Mouse (Mus musculus) stomach, embryonic 16.5 days (tissue): ENCODE data around the gene Ssbp3. TPM values are rescaled to one million over a fixed set of nuclear protein-coding genes. Genes with fewer than 3 reads are reported as not detected.

Experiments used
- ATAC-seq: fragments of 200-750 bp; cut with Nextera tagmentation; 2 replicates; pipeline ENCODE4 v1.8.0; 2017; ENCODE audit warnings: moderate number of reproducible peaks, moderate TSS enrichment; ENCODE audit not compliant: insufficient read depth, low FRiP score
- H3K27ac ChIP-seq: fragments of 300-500 bp; sonication (generic); 2 replicates; pipeline ENCODE4 v1.5.1; 2014; ENCODE audit warnings: low read length
- H3K27me3 ChIP-seq: fragments of 300-500 bp; sonication (generic); 2 replicates; pipeline ENCODE4 v1.6.1; 2014; ENCODE audit warnings: low read length, control low read depth, mixed read lengths; ENCODE audit not compliant: control insufficient read depth, insufficient read depth
- H3K36me3 ChIP-seq: fragments of 300-500 bp; sonication (generic); 2 replicates; pipeline ENCODE4 v1.6.1; 2014; ENCODE audit warnings: low read length; ENCODE audit not compliant: control insufficient read depth, insufficient read depth
- H3K4me1 ChIP-seq: fragments of 300-500 bp; sonication (generic); 2 replicates; pipeline ENCODE4 v1.6.1; 2014; ENCODE audit warnings: low read length, control low read depth, mixed read lengths; ENCODE audit not compliant: control insufficient read depth, insufficient read depth
- H3K4me2 ChIP-seq: fragments of 300-500 bp; sonication (generic); 2 replicates; pipeline ENCODE4 v1.6.1; 2014; ENCODE audit warnings: low read depth, low read length, mixed read lengths
- H3K4me3 ChIP-seq: fragments of 300-500 bp; sonication (generic); replicated peaks from 2 replicates; pipeline ENCODE4 v1.5.1; 2014; ENCODE audit warnings: mild to moderate bottlenecking, low read length
- H3K9ac ChIP-seq: fragments of 300-500 bp; sonication (generic); 2 replicates; pipeline ENCODE4 v1.6.1; 2014; ENCODE audit warnings: low read length
- H3K9me3 ChIP-seq: fragments of 300-500 bp; sonication (generic); replicated peaks from 2 replicates; pipeline ENCODE4 v1.6.1; 2016; ENCODE audit warnings: low read length, control low read depth; ENCODE audit not compliant: control insufficient read depth
- WGBS: fragments of 180-500 bp; shearing (Covaris S2); extraction: QIAGEN DNeasy Blood & Tissue Kit; methylation state at CpG from one replicate; pipeline ENCODE4 v1.1.7; 2014; 5-methylcytosine and 5-hydroxymethylcytosine counted together
- polyA plus RNA-seq: library from polyadenylated mRNA; unstranded; fragments of >200 nt; fragmentation: Nextera tagmentation; extraction: Ambion mirVana; gene quantifications from 2 replicates; pipeline ENCODE4 v1.2.1, GENCODE M21; 2015

Gene Ssbp3
- polyA plus RNA-seq, 1 experiment from 2014 or later: 52.8 TPM

DNA sequence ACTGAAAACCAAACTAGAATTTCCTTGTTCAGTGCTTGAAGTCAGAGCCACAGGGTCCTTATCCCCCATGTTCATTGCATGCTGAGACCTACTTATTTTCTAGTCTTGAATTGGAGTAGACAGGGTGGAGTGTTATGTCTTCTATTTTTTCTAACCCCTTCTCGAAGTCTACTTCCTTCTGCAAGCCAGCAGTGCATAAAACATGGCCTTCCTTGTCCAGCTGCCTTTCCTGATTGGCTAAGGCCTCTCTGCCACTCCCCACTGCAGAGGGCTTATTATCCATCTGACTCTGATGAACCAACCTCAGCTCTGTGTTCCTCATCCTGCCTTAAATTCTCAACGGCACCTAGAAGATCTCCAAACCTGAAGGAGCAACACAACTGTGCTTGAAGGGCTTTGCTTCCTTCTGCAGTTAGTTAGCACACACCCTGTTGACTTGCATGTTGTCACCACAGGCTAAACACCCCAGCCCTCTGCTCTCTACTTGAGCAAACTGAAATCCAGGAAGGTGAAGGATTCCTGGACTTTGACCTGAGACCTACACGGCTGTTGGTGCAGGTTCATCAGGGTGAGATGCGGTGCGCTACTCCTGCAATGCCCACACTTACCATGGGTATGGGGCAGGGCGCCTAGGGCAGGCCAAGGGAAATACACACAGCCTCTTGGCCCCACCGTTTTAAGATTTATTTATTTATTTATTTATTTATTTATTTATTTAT, 71.0 kb downstream of the Ssbp3 start:
- Histone ChIP-seq H3K4me3 (no peak overlapping the region), H3K9ac (no peak overlapping the region), H3K4me1 (peaks cover 84% of the 10 kb centered on the region), H3K27ac (peak overlapping the region; percentile 92), H3K27me3 (no peaks in the 10 kb centered on the region), H3K9me3 (no peaks in the 10 kb centered on the region), H3K4me2 (no peak overlapping the region; the same call in 1 of the 2 replicates), H3K36me3 (no peaks in the 10 kb centered on the region)
- peak; percentile 44; the same call in 1 of the 2 replicates for ATAC-seq
- 60% methylated on average over 7 of the region's 7 CpGs for WGBS

DNA sequence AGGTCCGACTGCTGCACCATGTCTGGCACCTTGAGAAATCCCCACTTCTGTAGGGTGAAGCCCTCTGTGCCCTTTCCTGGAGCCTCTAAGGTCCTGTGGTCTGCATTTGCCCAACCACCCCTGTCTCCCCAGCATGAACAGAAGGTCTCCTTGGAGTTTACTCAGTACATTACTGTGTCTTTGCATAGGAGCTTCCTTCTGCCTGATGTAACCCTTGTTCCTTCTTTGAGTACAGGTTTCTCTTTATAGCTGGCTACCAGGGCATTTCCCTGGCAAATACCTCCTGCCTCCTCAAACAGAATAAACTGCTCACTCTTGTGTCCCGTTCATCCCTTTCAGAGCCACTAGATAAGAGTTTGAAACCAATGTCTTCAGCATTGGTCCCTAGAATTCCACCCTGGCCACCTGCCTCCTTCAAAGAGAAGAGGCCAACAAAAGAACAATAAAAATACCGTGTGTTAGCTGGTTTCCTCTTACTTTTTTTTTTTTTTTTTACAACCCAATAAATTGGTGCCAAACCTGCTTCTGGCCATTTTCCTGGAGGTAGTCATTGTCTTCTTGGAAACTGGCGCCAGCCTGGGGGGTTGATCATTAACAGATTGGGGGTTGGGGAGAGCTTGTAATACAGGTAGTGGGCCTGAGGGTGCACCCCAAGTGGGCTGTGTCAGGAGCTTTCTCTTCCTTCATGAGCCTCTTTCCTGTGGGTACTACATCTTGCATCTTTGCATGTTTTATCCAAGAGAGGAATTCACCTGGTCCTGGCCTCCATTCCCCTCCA, 72.0 kb downstream of the Ssbp3 start:
- Histone ChIP-seq H3K9me3 (no peaks in the 10 kb centered on the region), H3K27ac (peak overlapping the region; percentile 92), H3K4me2 (no peak overlapping the region), H3K36me3 (no peaks in the 10 kb centered on the region), H3K4me3 (no peak overlapping the region), H3K9ac (no peak overlapping the region), H3K27me3 (no peaks in the 10 kb centered on the region), H3K4me1 (peaks cover 83% of the 10 kb centered on the region)
- WGBS: 54% methylated on average over 4 of the region's 4 CpGs
- no peak for ATAC-seq

DNA sequence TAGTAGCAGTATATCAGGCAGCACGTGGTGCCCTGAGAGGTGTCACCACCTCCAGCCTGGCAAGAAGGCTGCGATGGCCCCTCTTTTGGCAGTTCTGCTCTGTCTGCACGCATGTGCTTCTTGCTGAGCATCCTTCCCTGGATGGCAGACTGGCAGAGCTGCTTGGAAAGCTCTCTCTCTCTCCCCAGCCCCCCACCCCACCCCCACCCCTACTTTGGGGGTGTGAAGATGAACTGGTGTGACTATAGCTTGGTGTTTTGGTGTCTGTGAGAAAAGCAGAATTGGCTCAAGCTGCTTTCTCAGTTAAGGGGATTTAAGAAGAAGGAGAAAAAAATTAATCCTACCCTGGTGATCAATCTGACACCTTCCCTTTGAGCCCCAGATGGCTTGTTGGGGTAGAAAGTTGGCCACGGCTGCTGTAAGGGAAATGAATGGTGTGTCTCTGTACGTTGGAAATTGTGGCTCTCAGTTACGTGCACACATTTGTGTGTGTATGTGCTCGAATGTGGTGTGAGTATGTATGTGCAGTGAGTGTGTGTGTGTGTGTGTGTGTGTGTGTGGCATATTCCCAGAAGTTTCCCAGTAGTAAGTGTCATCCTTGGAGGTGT, 73.5 kb downstream of the Ssbp3 start:
- Histone ChIP-seq H3K36me3 (no peaks in the 10 kb centered on the region), H3K4me3 (no peak overlapping the region), H3K4me2 (no peak overlapping the region), H3K9me3 (no peaks in the 10 kb centered on the region), H3K4me1 (peaks cover 86% of the 10 kb centered on the region), H3K27me3 (no peaks in the 10 kb centered on the region), H3K9ac (no peak overlapping the region), H3K27ac (no peak overlapping the region)
- 64% methylated on average over 7 of the region's 7 CpGs for WGBS
- ATAC-seq: no peak

DNA sequence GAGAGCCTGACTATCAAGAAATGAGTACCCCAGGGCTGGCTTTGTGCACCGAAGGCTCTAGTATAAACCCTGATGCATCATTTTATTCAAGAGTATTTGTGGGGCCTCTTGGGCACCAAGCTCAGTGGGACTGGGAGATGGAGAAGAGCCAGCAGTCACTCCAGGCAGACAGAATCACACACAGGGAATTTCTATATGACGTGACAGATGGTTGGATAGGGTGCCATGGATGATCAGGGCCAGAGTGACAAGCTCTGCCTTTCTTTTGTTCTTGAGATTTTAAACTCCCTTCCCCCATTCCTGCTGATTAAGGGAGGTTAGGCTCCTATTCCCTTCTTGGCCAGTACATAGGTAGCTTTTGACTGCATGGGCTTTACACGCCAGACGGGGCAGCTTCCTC, 74.8 kb downstream of the Ssbp3 start:
- Histone ChIP-seq H3K9ac (no peak overlapping the region), H3K4me3 (no peak overlapping the region), H3K27ac (peak overlapping the region; percentile 77; the same call in 1 of the 2 replicates), H3K36me3 (no peaks in the 10 kb centered on the region), H3K9me3 (no peaks in the 10 kb centered on the region), H3K27me3 (no peaks in the 10 kb centered on the region), H3K4me2 (no peak overlapping the region), H3K4me1 (peaks cover 77% of the 10 kb centered on the region)
- ATAC-seq: no peak
- 78% methylated on average over 4 of the region's 4 CpGs for WGBS

DNA sequence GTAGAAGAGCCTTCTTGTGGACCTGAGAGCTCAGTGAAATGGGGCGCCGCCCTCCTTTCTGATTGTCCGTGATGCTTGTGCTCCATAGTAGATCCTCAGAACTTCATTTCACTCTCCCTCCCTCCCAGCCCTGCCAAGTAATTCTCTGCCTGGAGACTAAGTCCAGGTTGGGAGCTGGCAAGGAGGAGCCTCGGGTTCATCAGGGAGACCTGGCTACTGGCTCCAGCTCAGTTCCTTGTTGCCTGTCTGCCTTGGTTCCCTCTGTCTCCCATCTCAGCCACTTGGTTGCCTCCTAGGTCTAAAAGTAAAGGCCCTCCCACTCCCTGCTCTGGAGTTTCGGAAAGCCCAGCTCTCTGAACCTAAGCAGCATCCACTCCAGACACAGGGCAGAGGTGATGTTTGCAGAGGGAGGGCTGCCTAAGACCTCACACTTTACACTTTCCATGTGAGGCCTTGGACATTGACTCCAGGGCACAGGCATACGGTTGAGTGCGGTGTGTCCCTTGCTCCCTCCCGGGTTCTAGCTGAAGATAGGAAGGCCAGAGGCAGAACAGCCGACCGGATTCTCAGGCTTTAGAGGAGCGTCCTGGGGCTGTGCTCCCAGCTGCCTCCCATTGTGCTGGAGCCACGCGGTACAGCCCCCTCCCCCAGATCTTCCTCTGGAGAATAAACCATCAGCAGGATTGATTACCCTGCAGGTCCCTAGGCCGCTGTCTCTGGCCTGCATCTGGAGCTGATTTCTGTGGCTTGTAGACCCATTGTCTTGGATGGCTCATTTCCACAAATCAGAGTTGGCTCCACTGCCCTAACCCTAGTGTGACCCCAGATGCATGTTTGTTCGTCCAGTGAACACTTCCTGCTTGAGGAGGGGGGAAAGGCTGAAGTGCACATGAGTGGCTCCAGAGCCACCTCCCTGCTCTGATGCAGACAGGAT, 75.7 kb downstream of the Ssbp3 start:
- Histone ChIP-seq H3K27me3 (no peaks in the 10 kb centered on the region), H3K9ac (peak overlapping the region; percentile 8; the same call in 1 of the 2 replicates), H3K9me3 (no peaks in the 10 kb centered on the region), H3K4me3 (no peak overlapping the region), H3K36me3 (no peaks in the 10 kb centered on the region), H3K4me1 (peaks cover 72% of the 10 kb centered on the region), H3K4me2 (peak overlapping the region; percentile 4; the same call in 1 of the 2 replicates), H3K27ac (peak overlapping the region; percentile 77)
- 27% methylated on average over 15 of the region's 15 CpGs for WGBS
- ATAC-seq: 0 out of 2 replicates have a peak, but pooled peaks have one; percentile 22

DNA sequence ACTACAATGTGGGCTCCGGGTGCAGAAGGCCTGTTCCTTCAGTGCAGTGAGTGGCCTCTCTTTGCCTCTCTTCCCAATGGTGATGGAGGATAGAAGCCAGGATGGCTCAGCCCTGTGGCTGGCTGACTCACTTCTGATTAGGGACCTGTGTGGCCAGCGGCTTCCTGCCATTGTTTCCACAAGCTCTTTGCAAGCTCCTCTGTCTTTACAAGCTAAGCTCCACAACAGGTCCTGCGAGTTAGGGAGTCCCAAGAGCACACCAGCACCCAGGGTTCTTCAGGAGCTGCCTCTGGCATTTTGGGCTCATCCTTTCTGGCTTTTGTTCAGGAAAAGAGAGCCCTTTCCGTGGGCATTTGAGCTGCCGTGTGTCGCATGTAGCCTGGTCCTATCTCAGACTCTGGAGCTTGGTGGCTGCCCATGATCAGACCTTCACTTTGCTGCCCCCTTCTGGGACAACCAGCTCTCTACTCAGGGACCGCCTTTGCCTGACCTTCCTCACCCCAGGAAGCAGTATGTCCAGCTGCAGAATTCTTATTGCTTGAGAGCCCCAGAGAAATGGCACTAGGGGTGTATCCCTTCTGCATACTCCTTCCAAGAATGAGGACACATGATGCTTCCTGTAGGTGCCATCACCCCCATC, 77.3 kb downstream of the Ssbp3 start:
- peak overlapping the region; percentile 75 for H3K27ac ChIP-seq
- no peaks in the 10 kb centered on the region for H3K9me3 ChIP-seq
- H3K4me3 ChIP-seq: no peak overlapping the region
- no peaks in the 10 kb centered on the region for H3K27me3 ChIP-seq
- H3K36me3 ChIP-seq: no peaks in the 10 kb centered on the region
- H3K4me2 ChIP-seq: peak overlapping the region; percentile 30; the same call in 1 of the 2 replicates
- 22% methylated on average over 7 of the region's 7 CpGs for WGBS
- peak overlapping the region; percentile 49 for H3K9ac ChIP-seq
- H3K4me1 ChIP-seq: peaks cover 61% of the 10 kb centered on the region
- peak; percentile 61 for ATAC-seq

DNA sequence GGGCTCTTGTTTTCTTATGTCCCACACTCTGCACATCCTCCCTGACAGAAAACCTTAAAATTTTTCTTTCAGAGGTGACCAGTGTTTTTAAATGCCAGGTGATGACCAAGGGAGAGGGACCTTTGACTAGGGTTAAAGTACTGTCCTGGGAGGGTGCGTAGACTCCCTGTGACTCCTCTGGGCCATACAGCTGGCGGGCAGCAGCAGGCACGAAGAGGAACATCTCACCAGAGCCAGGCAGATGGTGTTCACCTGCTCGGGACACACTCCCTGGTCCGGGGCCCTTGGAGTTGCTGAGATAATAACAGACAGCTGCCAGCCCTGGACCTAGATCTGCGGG, 78.4 kb downstream of the Ssbp3 start:
- Histone ChIP-seq H3K9ac (no peak overlapping the region; the same call in 1 of the 2 replicates), H3K4me2 (no peak overlapping the region), H3K27ac (peak overlapping the region; percentile 75), H3K4me3 (no peak overlapping the region), H3K4me1 (peaks cover 56% of the 10 kb centered on the region), H3K27me3 (no peaks in the 10 kb centered on the region), H3K36me3 (no peaks in the 10 kb centered on the region), H3K9me3 (no peaks in the 10 kb centered on the region)
- no peak for ATAC-seq
- WGBS: 76% methylated on average over 6 of the region's 6 CpGs

DNA sequence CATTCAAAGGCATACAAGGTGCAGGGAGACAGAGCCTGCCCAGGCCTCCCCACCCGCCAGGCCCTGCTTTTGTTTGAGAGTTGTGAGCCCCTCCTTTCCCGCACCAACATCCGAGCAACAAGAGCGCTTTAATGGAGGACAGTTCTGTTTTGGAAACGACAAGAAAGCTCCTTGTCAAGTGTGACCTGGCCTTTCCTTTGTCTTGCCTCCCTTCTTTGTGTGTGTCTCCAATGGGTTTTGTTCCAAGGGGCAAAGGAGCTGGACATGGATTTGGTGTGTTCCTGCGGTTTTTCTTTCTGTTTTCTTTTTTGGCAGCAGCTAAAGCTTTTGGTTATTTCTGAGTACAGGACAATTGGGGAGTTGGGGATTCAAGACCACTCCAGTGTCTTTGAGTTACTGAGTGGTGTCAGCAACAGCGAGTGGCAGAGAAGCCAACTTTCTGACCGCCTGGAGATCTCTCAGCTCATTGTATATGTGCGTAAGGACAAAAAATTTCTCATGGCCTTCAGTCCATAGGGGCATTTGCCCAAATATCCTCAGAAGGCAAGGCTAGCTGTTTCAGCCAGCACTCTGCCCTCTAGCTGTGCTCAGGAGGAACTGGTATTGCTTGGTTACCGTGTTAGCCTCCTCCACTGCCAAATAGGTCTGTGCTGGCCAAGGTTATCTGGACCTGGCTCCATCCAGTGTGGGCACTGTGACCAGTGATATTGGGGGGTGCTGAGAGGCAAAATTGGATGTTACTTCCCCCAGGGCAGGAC, 78.9 kb downstream of the Ssbp3 start:
- ATAC-seq: no peak
- WGBS: 61% methylated on average over 10 of the region's 10 CpGs
- no peaks in the 10 kb centered on the region for H3K9me3 ChIP-seq
- no peaks in the 10 kb centered on the region for H3K36me3 ChIP-seq
- H3K4me3 ChIP-seq: no peak overlapping the region
- peaks cover 59% of the 10 kb centered on the region for H3K4me1 ChIP-seq
- H3K4me2 ChIP-seq: no peak overlapping the region
- H3K9ac ChIP-seq: no peak overlapping the region
- no peaks in the 10 kb centered on the region for H3K27me3 ChIP-seq
- peak overlapping the region; percentile 75 for H3K27ac ChIP-seq
